Mouse (Mus musculus) ovary, postnatal 36 days (tissue): Measurements from ENCODE around the gene Cd69.

Experiments
- DNase-seq: peaks from one replicate; pipeline ENCODE4 v3.0.0; 2022; ENCODE audit warnings: low spot score, mixed read lengths

The Cd69 gene

DNA sequence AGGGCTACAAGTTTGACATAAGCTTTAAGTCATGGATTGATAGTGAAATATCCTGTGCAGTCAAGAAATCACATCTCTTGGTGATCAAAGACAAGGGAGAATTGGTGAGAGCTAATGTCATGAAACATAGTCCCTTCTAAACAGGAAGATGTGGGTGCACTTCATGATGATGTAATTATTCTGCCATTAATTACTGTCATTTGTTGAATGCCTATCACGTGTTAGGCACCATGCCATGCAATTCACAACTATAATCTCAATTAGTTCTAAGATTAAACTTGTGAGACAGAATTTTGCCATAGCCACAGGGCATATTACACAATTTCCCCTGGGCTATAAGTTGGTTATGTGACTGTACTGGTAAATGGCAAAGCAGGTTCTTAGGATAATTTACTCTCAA is 28.2 kb downstream of the Cd69 start:
- DNase-seq, result no peak

GRCm38 (mm10) chr6:129245793-129246192 is 29.4 kb downstream of the Cd69 start:
- DNase-seq, result no peak

DNA sequence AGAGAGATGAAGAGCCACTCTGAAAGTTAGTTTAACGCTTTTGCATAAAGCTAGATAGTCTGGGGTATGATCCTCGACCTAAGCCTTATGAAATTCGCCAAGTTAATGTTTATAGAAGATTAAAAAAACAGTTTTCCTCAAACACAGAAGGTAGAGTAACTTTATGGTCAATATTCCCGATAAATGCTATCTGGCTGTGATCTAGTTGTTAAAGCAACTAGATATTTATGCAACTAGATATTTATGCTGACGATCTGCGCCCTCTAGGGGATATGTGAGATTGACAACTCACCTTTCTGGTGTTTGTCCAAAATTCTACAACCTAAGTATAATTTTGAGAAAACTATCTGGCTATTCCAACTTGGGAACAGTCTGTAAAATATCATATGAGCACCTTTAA is 33.3 kb downstream of the Cd69 start:
- no peak for DNase-seq

GRCm38 (mm10) chr6:129241471-129241870 is 33.8 kb downstream of the Cd69 start:
- DNase-seq, result no peak

- no peak for DNase-seq
Measured at GRCm38 (mm10) chr6:129239564-129240248, 35.5 kb downstream of the Cd69 start.

DNA sequence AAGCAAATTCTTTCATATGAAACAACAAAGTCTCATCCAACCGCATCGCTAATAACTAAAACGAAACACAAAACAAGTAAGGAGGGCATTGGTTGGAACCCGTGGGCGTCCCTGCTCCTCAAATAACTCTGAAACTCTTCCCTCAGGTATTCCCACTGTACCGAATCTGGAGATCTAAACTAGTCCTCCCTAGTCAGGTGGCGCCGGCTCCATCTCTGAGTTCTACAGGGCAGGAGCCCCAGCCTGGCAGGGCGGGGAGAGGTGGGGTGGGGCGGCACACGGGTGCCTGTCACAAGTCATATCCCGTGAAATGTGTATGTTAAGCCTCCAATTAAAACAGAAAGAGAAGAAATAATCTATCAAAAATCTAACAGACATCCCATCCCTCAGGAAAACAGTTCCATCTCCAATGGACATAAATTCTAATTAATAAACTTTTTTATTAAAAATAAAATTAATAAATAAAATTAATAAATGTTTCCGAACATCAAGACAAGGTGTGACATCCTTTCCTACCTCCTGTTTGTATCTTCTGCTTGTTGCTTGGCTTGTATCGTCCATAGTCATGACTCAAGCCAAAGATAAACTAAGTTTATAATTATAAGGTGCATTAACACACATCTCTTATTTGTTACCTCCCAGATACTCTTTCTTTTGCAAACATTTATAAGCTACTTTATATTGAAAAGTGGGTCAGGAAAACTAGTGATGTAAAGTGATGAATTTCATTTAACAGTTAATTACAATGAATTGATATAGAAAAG is 36.8 kb downstream of the Cd69 start:
- peak; percentile 54 for DNase-seq

DNA sequence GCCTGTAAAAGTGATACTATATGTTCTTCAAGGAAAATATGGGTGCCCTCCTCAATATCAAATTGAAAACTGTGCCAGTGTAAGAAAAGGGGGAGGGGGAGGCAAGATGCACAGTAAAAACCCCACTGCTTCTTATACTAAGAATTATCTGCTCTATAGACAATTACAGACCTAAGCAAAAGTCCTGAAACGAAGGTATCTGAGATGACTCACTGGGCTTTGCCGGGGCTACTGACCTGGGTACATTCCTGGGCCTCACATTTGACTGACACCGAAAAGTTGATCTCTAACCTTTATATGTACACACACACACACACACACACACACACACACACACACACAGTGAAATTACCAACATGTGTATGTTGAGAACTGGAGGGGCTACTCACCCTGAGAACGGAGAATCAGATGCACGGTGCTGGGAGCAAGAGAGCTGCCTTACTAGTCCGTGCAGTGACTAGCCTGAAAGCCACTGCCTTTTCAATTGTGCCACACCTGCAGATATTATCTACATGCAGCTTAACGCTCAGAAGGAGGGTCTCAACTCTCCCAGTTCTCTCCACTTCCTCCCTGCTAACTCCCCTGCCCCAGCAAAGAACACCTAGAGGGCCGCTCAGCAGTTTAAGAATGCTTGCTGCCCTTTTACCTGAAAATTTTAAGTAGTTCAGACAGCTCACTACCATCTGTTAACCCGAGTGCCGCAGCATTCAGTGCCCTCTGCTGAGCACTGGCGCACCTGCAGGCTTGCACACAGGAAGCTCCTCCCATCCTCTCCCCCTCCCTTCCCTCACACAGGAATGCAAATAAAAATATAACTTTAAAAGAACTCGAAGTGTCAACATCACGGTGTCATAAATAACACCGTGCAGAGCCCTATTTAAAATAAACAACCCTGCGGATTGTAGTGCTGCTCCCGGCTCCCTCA is 37.6 kb downstream of the Cd69 start:
- peak; percentile 84 for DNase-seq

GRCm38 (mm10) chr6:129236652-129237342 is 38.4 kb downstream of the Cd69 start:
- DNase-seq, result no peak

DNA sequence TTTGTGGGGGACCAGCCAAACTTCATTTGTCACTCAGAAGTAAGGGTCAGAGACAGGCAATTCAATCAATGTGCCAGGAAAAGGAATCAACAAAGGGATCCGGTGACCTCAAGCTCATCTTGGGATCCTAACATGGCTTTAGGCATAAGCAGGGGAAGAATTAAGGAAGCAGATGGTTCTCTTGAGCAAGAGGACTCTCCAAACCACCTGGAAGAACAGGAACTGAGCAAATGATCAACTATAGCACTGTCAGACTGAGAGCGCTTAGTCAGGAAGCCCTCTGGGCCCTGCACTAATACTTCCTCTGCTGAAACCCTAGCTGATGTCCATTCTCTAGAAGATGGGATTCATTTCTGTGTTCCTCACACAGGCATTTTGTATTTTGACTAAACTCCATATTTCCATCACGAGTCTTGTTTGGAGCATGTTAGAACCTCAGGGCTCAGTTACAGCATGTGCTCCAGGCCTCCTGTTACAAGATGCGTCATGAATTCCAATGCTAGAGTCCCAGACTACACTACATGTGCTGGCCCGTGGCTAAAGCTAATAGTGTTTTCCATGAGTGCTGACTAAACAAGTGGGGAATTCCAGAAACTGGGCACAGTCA is 39.3 kb downstream of the Cd69 start:
- no peak for DNase-seq

GRCm38 (mm10) chr6:129234456-129235360 is 40.5 kb downstream of the Cd69 start:
- DNase-seq, result no peak

GRCm38 (mm10) chr6:129233955-129234369 is 41.3 kb downstream of the Cd69 start:
- DNase-seq, result no peak

DNA sequence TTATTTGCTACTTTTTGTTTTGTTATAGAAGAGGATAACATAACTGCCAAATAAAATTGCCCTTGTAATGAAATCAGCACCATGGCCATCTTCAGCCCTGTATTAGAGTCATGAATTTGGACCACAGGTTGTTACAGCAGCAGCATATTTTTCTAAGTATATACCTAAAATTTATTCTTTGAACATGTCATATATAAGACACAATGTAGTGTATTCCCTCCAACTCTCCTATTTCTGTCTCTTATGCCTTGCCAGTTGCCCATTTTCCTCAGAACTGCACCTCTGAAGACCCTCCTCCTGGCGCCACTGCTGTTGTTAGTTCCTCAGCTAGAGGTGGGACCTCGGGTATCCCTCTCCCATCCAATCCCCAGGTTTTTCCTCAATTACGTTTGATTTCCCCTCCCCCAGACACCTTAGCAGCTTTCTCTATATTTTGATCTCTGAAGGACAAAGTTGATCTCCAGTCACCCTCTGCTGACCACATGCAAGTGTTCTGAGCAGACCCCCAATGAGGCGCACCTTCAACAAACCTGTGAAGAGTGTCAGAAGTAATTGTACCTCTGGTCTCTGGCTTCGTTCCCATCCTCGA is 41.8 kb downstream of the Cd69 start:
- no peak for DNase-seq

DNA sequence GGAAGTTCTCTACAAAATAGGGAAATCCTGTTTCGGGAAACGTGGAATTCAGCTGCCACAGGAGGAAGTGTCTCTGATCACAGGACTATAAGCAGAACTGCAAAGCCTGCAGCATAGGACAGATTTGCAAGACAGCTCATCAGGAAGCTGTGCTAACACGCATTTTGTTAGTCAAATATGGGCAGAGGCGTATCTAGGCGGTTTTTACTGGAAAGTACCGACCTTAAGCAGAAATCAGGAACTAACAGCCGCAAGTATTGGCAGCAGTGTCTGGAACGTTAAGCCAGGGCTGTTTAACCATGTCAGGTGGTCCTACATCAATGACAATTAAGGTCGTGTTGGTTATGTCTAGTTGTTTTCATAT is 42.4 kb downstream of the Cd69 start:
- no peak for DNase-seq

DNA sequence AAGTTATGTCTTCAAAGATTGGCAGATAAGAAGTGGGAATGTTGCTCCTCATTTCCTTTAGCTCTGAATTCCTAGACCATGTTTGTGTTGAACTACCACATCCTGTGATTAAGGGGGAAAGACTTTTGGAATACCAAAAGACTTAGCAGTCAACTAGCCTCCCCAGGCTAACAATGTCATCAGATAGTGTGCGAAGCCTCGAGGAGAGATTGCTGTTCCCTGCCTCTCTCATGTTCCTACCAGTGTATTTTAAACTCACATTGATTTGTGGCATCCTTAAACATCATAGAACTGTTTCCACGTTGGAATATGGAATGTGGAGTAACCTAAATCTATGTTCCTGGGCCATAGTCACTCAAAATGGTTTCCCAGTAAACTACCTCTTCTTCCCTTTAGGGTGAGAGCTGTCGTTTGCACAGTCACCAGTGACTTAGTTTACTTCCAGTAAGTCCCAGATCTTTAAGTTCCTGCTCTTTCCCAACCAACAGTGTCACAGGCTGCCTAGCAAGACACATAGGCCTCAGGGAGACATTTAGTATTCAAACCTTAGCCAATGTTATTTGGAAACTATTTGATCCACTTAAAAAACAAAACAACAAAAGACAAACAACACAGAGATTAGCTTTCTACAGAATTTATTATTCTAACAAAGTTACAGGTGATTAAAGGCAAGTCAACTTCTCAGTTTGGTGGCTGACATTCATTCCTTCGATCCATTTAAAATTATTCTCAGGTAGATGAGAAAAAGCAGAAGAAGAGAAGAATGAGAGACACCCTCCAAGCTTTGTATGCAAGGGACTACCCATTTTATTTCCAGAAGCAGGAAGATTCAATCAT is 43.0 kb downstream of the Cd69 start:
- DNase-seq, result no peak

GRCm38 (mm10) chr6:129229774-129230578 is 45.3 kb downstream of the Cd69 start:
- DNase-seq, result peak; percentile 43

DNA sequence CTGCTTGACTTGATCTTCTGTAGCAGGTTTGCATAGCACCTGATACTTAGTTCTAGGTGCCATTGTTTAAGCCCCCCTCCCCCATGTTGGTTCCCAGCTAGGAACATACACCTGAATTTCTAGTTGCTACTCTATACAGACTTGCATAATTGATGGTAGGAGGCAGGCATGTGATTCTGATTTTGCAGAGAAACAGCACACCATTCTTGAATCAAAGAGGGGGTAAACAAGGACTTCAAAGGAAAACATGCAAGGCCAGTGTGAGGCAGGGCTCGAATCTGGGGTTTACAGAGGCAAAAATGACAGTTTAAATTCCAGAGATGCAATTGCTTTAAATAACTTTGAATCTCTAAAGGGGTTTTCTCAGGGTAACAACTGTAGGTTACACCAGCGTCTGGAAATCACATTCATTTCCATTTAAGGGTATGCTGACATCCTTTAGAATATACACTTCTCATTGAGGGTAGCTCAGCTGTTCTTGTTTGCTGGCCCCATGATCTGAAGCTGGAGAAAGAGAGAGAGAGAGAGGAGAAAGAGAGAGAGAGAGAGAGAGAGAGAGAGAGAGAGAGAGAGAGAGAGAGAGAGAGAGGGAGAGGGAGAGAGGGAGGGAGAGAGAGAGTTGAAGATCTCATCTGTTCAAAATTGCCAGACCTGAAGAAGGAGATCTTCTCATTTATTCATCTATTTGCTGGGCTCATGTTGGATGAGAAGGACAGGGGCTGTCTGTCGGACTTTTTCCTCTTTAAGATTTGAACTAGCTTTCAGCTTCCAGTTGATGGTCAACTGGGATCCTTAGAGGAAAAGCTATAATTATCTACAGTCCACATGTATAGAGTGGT is 46.1 kb downstream of the Cd69 start:
- DNase-seq, result no peak

DNA sequence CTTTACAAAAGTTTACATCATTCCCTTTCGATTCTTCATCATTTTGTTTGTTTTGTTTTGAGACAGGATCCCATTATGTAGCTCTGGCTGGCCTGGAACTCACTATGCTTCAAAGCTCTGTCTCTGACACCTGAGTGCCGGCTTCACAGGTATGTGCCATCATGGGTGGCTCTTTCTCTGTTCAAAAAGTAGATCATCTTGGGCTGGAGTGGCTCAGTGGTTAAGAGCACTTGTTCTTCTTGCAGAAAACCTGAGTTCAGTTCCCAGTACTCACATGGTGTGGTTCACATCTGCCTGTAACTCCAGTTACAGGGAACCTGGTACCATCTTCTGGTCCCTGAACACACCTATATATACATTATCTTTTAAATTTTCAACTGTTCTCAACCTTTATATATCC is 50.2 kb downstream of the Cd69 start:
- DNase-seq, result no peak
